Mouse (Mus musculus): ENCODE results near the gene Nlrc4. TPM values are rescaled to one million over a fixed set of nuclear protein-coding genes. Genes with fewer than 3 reads are reported as not detected.
A peak's percentile ranks its signal among the peaks of the same experiment; 100 is the strongest.

The Nlrc4 gene
- total and polyA plus RNA-seq, 2 experiments from 2014 or later, result 0.22 TPM; not detected in 1

GRCm38 (mm10) chr17:74395383-74396065, 63.4 kb downstream of the Nlrc4 start, which contains the start of gene Slc30a6:
Gene Slc30a6 (plus strand): TSS chr17:74395608.
- Histone ChIP-seq H3K36me3 (replicated peaks; ENCODE audit: control insufficient read depth, insufficient read depth, low read length) (no peaks in the 10 kb centered on the region), H3K4me1 (ENCODE audit: control insufficient read depth, insufficient read depth) (peaks cover 6% of the 10 kb centered on the region; the same call in 1 of the 2 replicates), H3K27me3 (ENCODE audit: control insufficient read depth, insufficient read depth, low read length) (no peaks in the 10 kb centered on the region), H3K9me3 (replicated peaks; ENCODE audit: control insufficient read depth, low read length) (no peaks in the 10 kb centered on the region), H3K27ac (ENCODE audit: low read depth) (peak within 1 kb of the TSS; percentile 83), H3K4me3 (ENCODE audit: low read depth, low read length) (peak within 1 kb of the TSS; percentile 77), H3K9ac (replicated peaks; ENCODE audit: low read depth, low read length) (peak within 1 kb of the TSS; percentile 89), H3K4me2 (ENCODE audit: low read depth, low read length) (peak within 1 kb of the TSS; percentile 86)
- under 1% methylated on average over 41 of the region's 41 CpGs for WGBS
- TF ChIP-seq EP300 (IDR thresholded peaks at IDR 0.05; ENCODE audit: low read depth) (peak; percentile 65; the same call in 1 of the 2 replicates), CTCF (IDR thresholded peaks at IDR 0.05; ENCODE audit: low read depth) (no peak)
- ATAC-seq (ENCODE audit: insufficient read depth, low read depth), result peak; percentile 100
- DNase-seq (ENCODE audit: low spot score), result peak; percentile 95

GRCm38 (mm10) chr17:74394855-74395254, 64.1 kb downstream of the Nlrc4 start:
- DNase-seq (ENCODE audit: low spot score) (peak; percentile 21), ATAC-seq (ENCODE audit: insufficient read depth, low read depth) (no peak)
- H3K27ac ChIP-seq (ENCODE audit: low read depth), result peak overlapping the region; percentile 83
- no peaks in the 10 kb centered on the region for H3K27me3 ChIP-seq (ENCODE audit: control insufficient read depth, insufficient read depth, low read length)
- peaks cover 6% of the 10 kb centered on the region; the same call in 1 of the 2 replicates for H3K4me1 ChIP-seq (ENCODE audit: control insufficient read depth, insufficient read depth)
- TF ChIP-seq CTCF (IDR thresholded peaks at IDR 0.05; ENCODE audit: low read depth) (no peak), EP300 (IDR thresholded peaks at IDR 0.05; ENCODE audit: low read depth) (no peak)
- no peaks in the 10 kb centered on the region for H3K36me3 ChIP-seq (replicated peaks; ENCODE audit: control insufficient read depth, insufficient read depth, low read length)
- H3K4me2 ChIP-seq (ENCODE audit: low read depth, low read length), result peak overlapping the region; percentile 86
- peak overlapping the region; percentile 89 for H3K9ac ChIP-seq (replicated peaks; ENCODE audit: low read depth, low read length)
- peak overlapping the region; percentile 77 for H3K4me3 ChIP-seq (ENCODE audit: low read depth, low read length)
- no peaks in the 10 kb centered on the region for H3K9me3 ChIP-seq (replicated peaks; ENCODE audit: control insufficient read depth, low read length)
- WGBS, result 22% methylated on average over 16 of the region's 16 CpGs

- WGBS, result 79% methylated on average over 2 of the region's 2 CpGs
- Histone ChIP-seq H3K27ac (ENCODE audit: low read depth) (no peak overlapping the region), H3K36me3 (replicated peaks; ENCODE audit: control insufficient read depth, insufficient read depth, low read length) (no peaks in the 10 kb centered on the region; the same call in 1 of the 2 replicates), H3K4me1 (ENCODE audit: control insufficient read depth, insufficient read depth) (peaks cover 6% of the 10 kb centered on the region; the same call in 1 of the 2 replicates), H3K27me3 (ENCODE audit: control insufficient read depth, insufficient read depth, low read length) (no peaks in the 10 kb centered on the region), H3K9ac (replicated peaks; ENCODE audit: low read depth, low read length) (no peak overlapping the region), H3K9me3 (replicated peaks; ENCODE audit: control insufficient read depth, low read length) (no peaks in the 10 kb centered on the region), H3K4me2 (ENCODE audit: low read depth, low read length) (no peak overlapping the region), H3K4me3 (ENCODE audit: low read depth, low read length) (0 out of 2 replicates have a peak overlapping the region, but pooled peaks have one; percentile 77)
- DNase-seq (ENCODE audit: low spot score) (no peak), ATAC-seq (ENCODE audit: insufficient read depth, low read depth) (no peak)
- TF ChIP-seq CTCF (IDR thresholded peaks at IDR 0.05; ENCODE audit: low read depth), result no peak
- no peak for TF ChIP-seq EP300 (IDR thresholded peaks at IDR 0.05; ENCODE audit: low read depth)
These were observed 64.6 kb downstream of the Nlrc4 start for GRCm38 (mm10) chr17:74394381-74394780.

GRCm38 (mm10) chr17:74389847-74390246, 69.1 kb downstream of the Nlrc4 start:
- TF ChIP-seq EP300 (IDR thresholded peaks at IDR 0.05; ENCODE audit: low read depth) (no peak), CTCF (IDR thresholded peaks at IDR 0.05; ENCODE audit: low read depth) (0 out of 2 replicates have a peak, but pooled peaks have one; percentile 19)
- ATAC-seq (ENCODE audit: insufficient read depth, low read depth), result no peak
- peaks cover 40% of the 10 kb centered on the region for H3K36me3 ChIP-seq (replicated peaks; ENCODE audit: control insufficient read depth, insufficient read depth, low read length)

GRCm38 (mm10) chr17:74386657-74387056, 72.3 kb downstream of the Nlrc4 start:
- TF ChIP-seq EP300 (IDR thresholded peaks at IDR 0.05; ENCODE audit: low read depth) (no peak), CTCF (IDR thresholded peaks at IDR 0.05; ENCODE audit: low read depth) (no peak)
- no peak overlapping the region for H3K4me3 ChIP-seq (ENCODE audit: low read depth, low read length)
- peaks cover 70% of the 10 kb centered on the region for H3K36me3 ChIP-seq (replicated peaks; ENCODE audit: control insufficient read depth, insufficient read depth, low read length)
- ATAC-seq (ENCODE audit: insufficient read depth, low read depth) (no peak), DNase-seq (ENCODE audit: low spot score) (no peak)
- H3K27ac ChIP-seq (ENCODE audit: low read depth), result no peak overlapping the region
- H3K27me3 ChIP-seq (ENCODE audit: control insufficient read depth, insufficient read depth, low read length), result no peaks in the 10 kb centered on the region
- no peak overlapping the region for H3K9ac ChIP-seq (replicated peaks; ENCODE audit: low read depth, low read length)
- H3K9me3 ChIP-seq (replicated peaks; ENCODE audit: control insufficient read depth, low read length), result no peaks in the 10 kb centered on the region
- H3K4me1 ChIP-seq (ENCODE audit: control insufficient read depth, insufficient read depth), result no peaks in the 10 kb centered on the region
- no peak overlapping the region for H3K4me2 ChIP-seq (ENCODE audit: low read depth, low read length)

More at GRCm38 (mm10) chr17:74389847-74390246, 69.1 kb downstream of the Nlrc4 start:
- Histone ChIP-seq H3K27ac (ENCODE audit: low read depth) (no peak overlapping the region), H3K27me3 (ENCODE audit: control insufficient read depth, insufficient read depth, low read length) (no peaks in the 10 kb centered on the region), H3K4me2 (ENCODE audit: low read depth, low read length) (no peak overlapping the region), H3K4me1 (ENCODE audit: control insufficient read depth, insufficient read depth) (no peaks in the 10 kb centered on the region), H3K9ac (replicated peaks; ENCODE audit: low read depth, low read length) (no peak overlapping the region), H3K4me3 (ENCODE audit: low read depth, low read length) (no peak overlapping the region), H3K9me3 (replicated peaks; ENCODE audit: control insufficient read depth, low read length) (no peaks in the 10 kb centered on the region)
- WGBS, result 70% methylated on average over 3 of the region's 3 CpGs
- DNase-seq (ENCODE audit: low spot score), result no peak

Data from heart, postnatal 0 days (tissue).